Mouse (Mus musculus) limb, embryonic 12.5 days (tissue): ENCODE measurements at regions not wholly inside any gene's neighbourhood (a gene's known extent, or its start where the extent isn't known, plus 50 kb on each side); places are given as distances from the start of the nearest gene placed in this dataset.

Source experiments
- ATAC-seq: fragments of 200-750 bp; cut with Nextera tagmentation; 2 replicates; pipeline ENCODE4 v1.8.0; 2017; ENCODE audit warnings: low read depth, moderate TSS enrichment; ENCODE audit not compliant: insufficient number of reproducible peaks, insufficient read depth, low FRiP score, low TSS enrichment
- H3K27ac ChIP-seq: fragments of 300-500 bp; sonication (generic); 2 replicates; pipeline ENCODE4 v1.5.1; 2016; ENCODE audit warnings: mild to moderate bottlenecking, moderate library complexity
- H3K27me3 ChIP-seq: fragments of 300-500 bp; sonication (generic); 2 replicates; pipeline ENCODE4 v1.6.1; 2016; ENCODE audit warnings: mild to moderate bottlenecking, moderate library complexity
- H3K36me3 ChIP-seq: fragments of 300-500 bp; sonication (generic); 2 replicates; pipeline ENCODE4 v1.6.1; 2016; ENCODE audit warnings: mild to moderate bottlenecking, moderate library complexity
- H3K4me1 ChIP-seq: fragments of 300-500 bp; sonication (generic); replicated peaks from 2 replicates; pipeline ENCODE4 v1.6.1; 2016
- H3K4me2 ChIP-seq: fragments of 300-500 bp; sonication (generic); 2 replicates; pipeline ENCODE4 v1.6.1; 2016; ENCODE audit warnings: mild to moderate bottlenecking, moderate library complexity
- H3K4me3 ChIP-seq: fragments of 300-500 bp; sonication (generic); replicated peaks from 2 replicates; pipeline ENCODE4 v1.5.1; 2016; ENCODE audit warnings: mild to moderate bottlenecking
- H3K9ac ChIP-seq: fragments of 300-500 bp; sonication (generic); replicated peaks from 2 replicates; pipeline ENCODE4 v1.6.1; 2016; ENCODE audit warnings: mild to moderate bottlenecking, moderate library complexity
- H3K9me3 ChIP-seq: fragments of 300-500 bp; sonication (generic); 2 replicates; pipeline ENCODE4 v1.6.1; 2016; ENCODE audit warnings: mild to moderate bottlenecking, moderate library complexity
- WGBS: fragments of 180-500 bp; shearing (Covaris S2); methylation state at CpG from one replicate; pipeline ENCODE4 v1.1.7; 2016; 5-methylcytosine and 5-hydroxymethylcytosine counted together

DNA sequence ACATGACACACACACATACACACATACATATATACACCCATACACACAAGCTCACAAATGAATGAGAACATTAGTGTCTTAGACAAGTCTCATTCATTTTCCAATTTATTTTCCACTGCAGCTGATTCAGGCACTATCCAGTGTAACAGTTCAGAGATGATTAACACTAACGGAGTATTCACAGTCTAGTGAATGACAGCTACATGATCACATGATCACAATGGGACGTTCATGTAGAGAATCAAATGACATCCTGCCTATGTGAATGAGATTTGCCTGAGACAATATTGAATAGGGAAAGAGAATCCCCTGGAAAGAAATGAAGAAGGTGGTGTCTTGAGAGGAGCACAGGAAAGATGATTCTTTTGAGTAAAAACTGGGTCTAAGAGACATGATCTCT is 249.7 kb upstream of the Adamts9 start:
- Histone ChIP-seq H3K27me3 (no peaks in the 10 kb centered on the region), H3K36me3 (no peaks in the 10 kb centered on the region), H3K9ac (no peak overlapping the region), H3K4me1 (peaks cover 5% of the 10 kb centered on the region; the same call in 1 of the 2 replicates), H3K4me2 (no peak overlapping the region), H3K9me3 (no peaks in the 10 kb centered on the region), H3K4me3 (no peak overlapping the region), H3K27ac (no peak overlapping the region)
- no peak for ATAC-seq
- WGBS: 78% methylated on average over 2 of the region's 2 CpGs

- H3K27me3 ChIP-seq: no peaks in the 10 kb centered on the region
- peaks cover 5% of the 10 kb centered on the region; the same call in 1 of the 2 replicates for H3K4me1 ChIP-seq
- 95% methylated on average over 2 of the region's 2 CpGs for WGBS
- H3K36me3 ChIP-seq: no peaks in the 10 kb centered on the region
- ATAC-seq: no peak
- H3K9ac ChIP-seq: no peak overlapping the region
- peaks cover 3% of the 10 kb centered on the region; the same call in 1 of the 2 replicates for H3K9me3 ChIP-seq
- H3K4me2 ChIP-seq: no peak overlapping the region
- H3K27ac ChIP-seq: no peak overlapping the region
- H3K4me3 ChIP-seq: no peak overlapping the region
Measured at GRCm38 (mm10) chr6:93190986-93191385, 247.7 kb upstream of the Adamts9 start.

GRCm38 (mm10) chr6:93168526-93168925 is 225.2 kb upstream of the Adamts9 start:
- WGBS: 82% methylated on average over 5 of the region's 5 CpGs
- Histone ChIP-seq H3K4me2 (no peak overlapping the region), H3K27ac (no peak overlapping the region), H3K27me3 (no peaks in the 10 kb centered on the region), H3K9me3 (no peaks in the 10 kb centered on the region), H3K4me3 (no peak overlapping the region), H3K9ac (no peak overlapping the region), H3K4me1 (peaks cover 15% of the 10 kb centered on the region), H3K36me3 (no peaks in the 10 kb centered on the region)
- ATAC-seq: no peak

DNA sequence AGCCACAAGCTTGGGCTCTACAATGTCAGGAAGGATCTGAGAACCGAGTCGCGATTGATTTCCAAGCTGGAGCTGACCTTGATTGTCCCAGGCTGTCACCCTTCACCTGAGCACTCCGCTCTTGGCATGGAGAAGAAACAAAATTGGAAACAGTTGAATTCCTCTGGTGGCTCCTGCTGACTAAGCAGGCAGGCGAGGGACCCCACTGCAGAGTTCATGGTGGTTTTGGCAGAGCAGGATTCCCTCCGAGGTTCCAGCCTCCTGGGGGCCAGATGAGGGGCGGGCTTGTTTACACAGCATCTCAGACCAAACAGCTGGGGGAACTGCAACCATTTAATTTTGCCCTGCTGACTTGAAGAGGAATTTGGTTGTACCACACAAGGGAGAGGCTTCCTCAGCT is 224.0 kb upstream of the Adamts9 start:
- H3K9ac ChIP-seq: no peak overlapping the region
- peaks cover 15% of the 10 kb centered on the region for H3K4me1 ChIP-seq
- no peak overlapping the region for H3K4me3 ChIP-seq
- H3K27ac ChIP-seq: no peak overlapping the region
- no peaks in the 10 kb centered on the region for H3K36me3 ChIP-seq
- no peaks in the 10 kb centered on the region for H3K27me3 ChIP-seq
- WGBS: 22% methylated on average over 7 of the region's 7 CpGs
- H3K9me3 ChIP-seq: no peaks in the 10 kb centered on the region
- ATAC-seq: no peak
- no peak overlapping the region for H3K4me2 ChIP-seq

DNA sequence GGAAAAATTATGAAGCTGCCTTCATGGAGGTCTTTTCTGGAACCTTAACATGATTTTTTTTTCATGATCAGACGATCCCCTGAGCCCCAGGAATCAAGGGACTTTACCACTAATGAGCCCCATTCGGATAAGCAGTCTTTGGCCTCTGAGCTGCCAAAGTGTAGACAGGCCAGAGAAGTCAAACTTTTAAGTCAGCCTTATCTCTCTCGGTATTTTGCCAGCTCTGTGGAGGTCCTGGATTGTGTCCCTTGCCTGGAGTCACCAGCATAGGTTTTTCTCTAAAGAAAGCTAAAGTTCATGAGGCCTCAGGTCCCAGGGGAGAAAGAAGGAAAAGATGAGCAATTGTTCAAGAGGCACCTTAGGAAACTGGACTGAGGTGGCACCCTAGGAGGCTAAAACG is 222.7 kb upstream of the Adamts9 start:
- Histone ChIP-seq H3K4me1 (peaks cover 15% of the 10 kb centered on the region), H3K4me2 (no peak overlapping the region), H3K27me3 (no peaks in the 10 kb centered on the region), H3K4me3 (no peak overlapping the region), H3K36me3 (no peaks in the 10 kb centered on the region), H3K9ac (no peak overlapping the region), H3K27ac (no peak overlapping the region), H3K9me3 (no peaks in the 10 kb centered on the region)
- WGBS: 53% methylated on average over 4 of the region's 4 CpGs
- ATAC-seq: no peak

- Histone ChIP-seq H3K9me3 (no peaks in the 10 kb centered on the region), H3K4me2 (no peak overlapping the region), H3K27ac (no peak overlapping the region), H3K27me3 (no peaks in the 10 kb centered on the region), H3K4me1 (no peaks in the 10 kb centered on the region), H3K36me3 (no peaks in the 10 kb centered on the region), H3K9ac (no peak overlapping the region), H3K4me3 (no peak overlapping the region)
- whole genome bisulfite sequencing: 86% methylated on average over 5 of the region's 5 CpGs
- ATAC-seq: no peak
Measured at GRCm38 (mm10) chr6:93152431-93153208, 209.3 kb upstream of the Adamts9 start.

GRCm38 (mm10) chr6:93150531-93150930 is 207.2 kb upstream of the Adamts9 start:
- WGBS: 64% methylated on average over 2 of the region's 2 CpGs
- no peak for ATAC-seq
- H3K4me1 ChIP-seq: no peaks in the 10 kb centered on the region
- no peak overlapping the region for H3K4me3 ChIP-seq
- H3K36me3 ChIP-seq: no peaks in the 10 kb centered on the region
- H3K27ac ChIP-seq: no peak overlapping the region
- H3K9ac ChIP-seq: no peak overlapping the region
- H3K4me2 ChIP-seq: no peak overlapping the region
- no peaks in the 10 kb centered on the region for H3K9me3 ChIP-seq
- H3K27me3 ChIP-seq: no peaks in the 10 kb centered on the region

- Histone ChIP-seq H3K4me1 (no peaks in the 10 kb centered on the region), H3K27ac (no peak overlapping the region), H3K4me3 (no peak overlapping the region), H3K27me3 (no peaks in the 10 kb centered on the region), H3K36me3 (no peaks in the 10 kb centered on the region), H3K9me3 (no peaks in the 10 kb centered on the region), H3K4me2 (no peak overlapping the region), H3K9ac (no peak overlapping the region)
- 36% methylated on average over 4 of the region's 4 CpGs for WGBS
- ATAC-seq: no peak
Measured at GRCm38 (mm10) chr6:93149956-93150355, 206.7 kb upstream of the Adamts9 start.

GRCm38 (mm10) chr6:93140331-93140731 is 197.0 kb upstream of the Adamts9 start:
- no peak overlapping the region for H3K9ac ChIP-seq
- H3K4me1 ChIP-seq: peaks cover 5% of the 10 kb centered on the region; the same call in 1 of the 2 replicates
- no peak overlapping the region for H3K4me2 ChIP-seq
- ATAC-seq: no peak
- no peak overlapping the region for H3K27ac ChIP-seq
- no peaks in the 10 kb centered on the region for H3K36me3 ChIP-seq
- H3K27me3 ChIP-seq: no peaks in the 10 kb centered on the region
- WGBS: 53% methylated on average over 4 of the region's 4 CpGs
- H3K4me3 ChIP-seq: no peak overlapping the region
- H3K9me3 ChIP-seq: no peaks in the 10 kb centered on the region

- WGBS: 85% methylated on average over 5 of the region's 5 CpGs
- Histone ChIP-seq H3K9me3 (no peaks in the 10 kb centered on the region), H3K4me1 (no peaks in the 10 kb centered on the region), H3K27me3 (no peaks in the 10 kb centered on the region), H3K4me2 (no peak overlapping the region), H3K36me3 (no peaks in the 10 kb centered on the region), H3K4me3 (no peak overlapping the region), H3K9ac (no peak overlapping the region), H3K27ac (no peak overlapping the region)
- ATAC-seq: no peak
Measured at GRCm38 (mm10) chr6:93133940-93134339, 190.6 kb upstream of the Adamts9 start.

GRCm38 (mm10) chr6:93130946-93131685 is 187.8 kb upstream of the Adamts9 start:
- no peak overlapping the region for H3K4me3 ChIP-seq
- no peaks in the 10 kb centered on the region for H3K36me3 ChIP-seq
- H3K4me1 ChIP-seq: no peaks in the 10 kb centered on the region
- no peaks in the 10 kb centered on the region for H3K9me3 ChIP-seq
- no peak overlapping the region for H3K4me2 ChIP-seq
- H3K9ac ChIP-seq: no peak overlapping the region
- no peak overlapping the region for H3K27ac ChIP-seq
- 37% methylated on average over 4 of the region's 4 CpGs for whole genome bisulfite sequencing
- H3K27me3 ChIP-seq: no peaks in the 10 kb centered on the region
- ATAC-seq: no peak
